Mouse (Mus musculus): ENCODE data around the gene Fth1. TPM values are rescaled to one million over a fixed set of nuclear protein-coding genes. Genes with fewer than 3 reads are reported as not detected.

The Fth1 gene
- polyA plus RNA-seq, 1 experiment from 2014 or later, result 1,356 TPM

- no peak overlapping the region for H3K27ac ChIP-seq
- WGBS, result 95% methylated on average over 6 of the region's 6 CpGs
Measured at GRCm38 (mm10) chr19:9985190-9985899, 4.9 kb downstream of the Fth1 start.

GRCm38 (mm10) chr19:9985900-9986421 is 5.6 kb downstream of the Fth1 start:
- no peak overlapping the region for H3K27ac ChIP-seq
- H3K9ac ChIP-seq (replicated peaks), result no peak overlapping the region
- H3K27me3 ChIP-seq, result no peaks in the 10 kb centered on the region
- H3K4me3 ChIP-seq (replicated peaks), result no peak overlapping the region
- H3K36me3 ChIP-seq, result peaks cover 22% of the 10 kb centered on the region
- peaks cover 23% of the 10 kb centered on the region for H3K4me1 ChIP-seq (replicated peaks)
- 95% methylated on average over 2 of the region's 2 CpGs for whole genome bisulfite sequencing
- ATAC-seq, result no peak
- H3K9me3 ChIP-seq, result no peaks in the 10 kb centered on the region
- H3K4me2 ChIP-seq (replicated peaks), result no peak overlapping the region

More at GRCm38 (mm10) chr19:9985190-9985899, 4.9 kb downstream of the Fth1 start:
- no peak overlapping the region for H3K4me3 ChIP-seq (replicated peaks)
- no peak overlapping the region for H3K9ac ChIP-seq (replicated peaks)
- ATAC-seq, result no peak
- H3K4me2 ChIP-seq (replicated peaks), result no peak overlapping the region
- H3K4me1 ChIP-seq (replicated peaks), result peaks cover 23% of the 10 kb centered on the region
- no peaks in the 10 kb centered on the region for H3K27me3 ChIP-seq
- H3K36me3 ChIP-seq, result peaks cover 22% of the 10 kb centered on the region
- H3K9me3 ChIP-seq, result no peaks in the 10 kb centered on the region

GRCm38 (mm10) chr19:9987192-9987591 is 6.8 kb downstream of the Fth1 start:
- Histone ChIP-seq H3K9ac (replicated peaks) (no peak overlapping the region), H3K4me3 (replicated peaks) (no peak overlapping the region), H3K36me3 (peaks cover 22% of the 10 kb centered on the region), H3K4me2 (replicated peaks) (no peak overlapping the region), H3K4me1 (replicated peaks) (peaks cover 13% of the 10 kb centered on the region), H3K9me3 (no peaks in the 10 kb centered on the region), H3K27me3 (no peaks in the 10 kb centered on the region), H3K27ac (no peak overlapping the region)
- no peak for ATAC-seq
- 63% methylated on average over 6 of the region's 6 CpGs for WGBS

- no peaks in the 10 kb centered on the region for H3K27me3 ChIP-seq
- ATAC-seq, result no peak
- no peak overlapping the region for H3K4me2 ChIP-seq (replicated peaks)
- H3K9ac ChIP-seq (replicated peaks), result no peak overlapping the region
- H3K4me3 ChIP-seq (replicated peaks), result no peak overlapping the region
- peaks cover 22% of the 10 kb centered on the region for H3K36me3 ChIP-seq
- no peak overlapping the region for H3K27ac ChIP-seq
- H3K4me1 ChIP-seq (replicated peaks), result peaks cover 13% of the 10 kb centered on the region
- H3K9me3 ChIP-seq, result no peaks in the 10 kb centered on the region
Measured at GRCm38 (mm10) chr19:9987593-9987992, 7.2 kb downstream of the Fth1 start.

GRCm38 (mm10) chr19:9989171-9989883 is 8.9 kb downstream of the Fth1 start:
- peaks cover 9% of the 10 kb centered on the region for H3K4me1 ChIP-seq (replicated peaks)
- no peak overlapping the region for H3K4me2 ChIP-seq (replicated peaks)
- H3K36me3 ChIP-seq, result peaks cover 17% of the 10 kb centered on the region
- no peak for ATAC-seq
- H3K27ac ChIP-seq, result no peak overlapping the region
- no peaks in the 10 kb centered on the region for H3K27me3 ChIP-seq
- WGBS, result 67% methylated on average over 17 of the region's 17 CpGs
- H3K9me3 ChIP-seq, result no peaks in the 10 kb centered on the region
- H3K4me3 ChIP-seq (replicated peaks), result no peak overlapping the region
- H3K9ac ChIP-seq (replicated peaks), result no peak overlapping the region

- peaks cover 7% of the 10 kb centered on the region for H3K4me1 ChIP-seq (replicated peaks)
- no peak overlapping the region for H3K4me3 ChIP-seq (replicated peaks)
- no peak overlapping the region for H3K27ac ChIP-seq
- peaks cover 12% of the 10 kb centered on the region for H3K36me3 ChIP-seq
- no peaks in the 10 kb centered on the region for H3K9me3 ChIP-seq
- no peak overlapping the region for H3K9ac ChIP-seq (replicated peaks)
- no peak for ATAC-seq
- H3K27me3 ChIP-seq, result no peaks in the 10 kb centered on the region
- H3K4me2 ChIP-seq (replicated peaks), result no peak overlapping the region
Measured at GRCm38 (mm10) chr19:9989884-9990256, 9.5 kb downstream of the Fth1 start.

GRCm38 (mm10) chr19:9991304-9991703 is 10.9 kb downstream of the Fth1 start:
- 0 out of 2 replicates have a peak, but pooled peaks have one; percentile 22 for ATAC-seq

GRCm38 (mm10) chr19:9992011-9992958 is 11.9 kb downstream of the Fth1 start:
- ATAC-seq, result peak; percentile 76
- WGBS, result 46% methylated on average over 26 of the region's 26 CpGs
- Histone ChIP-seq H3K36me3 (no peaks in the 10 kb centered on the region), H3K9me3 (no peaks in the 10 kb centered on the region), H3K4me2 (replicated peaks) (peak overlapping the region; percentile 53), H3K4me3 (replicated peaks) (peak overlapping the region; percentile 30), H3K27ac (no peak overlapping the region), H3K9ac (replicated peaks) (peak overlapping the region; percentile 44), H3K4me1 (replicated peaks) (peaks cover 7% of the 10 kb centered on the region), H3K27me3 (no peaks in the 10 kb centered on the region)

More at GRCm38 (mm10) chr19:9991304-9991703, 10.9 kb downstream of the Fth1 start:
- Histone ChIP-seq H3K4me2 (replicated peaks) (no peak overlapping the region), H3K9me3 (no peaks in the 10 kb centered on the region), H3K36me3 (no peaks in the 10 kb centered on the region; the same call in 1 of the 2 replicates), H3K27me3 (no peaks in the 10 kb centered on the region), H3K4me1 (replicated peaks) (peaks cover 7% of the 10 kb centered on the region), H3K4me3 (replicated peaks) (no peak overlapping the region), H3K27ac (no peak overlapping the region), H3K9ac (replicated peaks) (no peak overlapping the region)
- WGBS, result 14% methylated on average over 5 of the region's 5 CpGs

GRCm38 (mm10) chr19:9993036-9993656 is 12.7 kb downstream of the Fth1 start:
- Histone ChIP-seq H3K27ac (no peak overlapping the region), H3K9me3 (no peaks in the 10 kb centered on the region), H3K4me2 (replicated peaks) (peak overlapping the region; percentile 53), H3K4me1 (replicated peaks) (peaks cover 7% of the 10 kb centered on the region), H3K36me3 (no peaks in the 10 kb centered on the region), H3K4me3 (replicated peaks) (peak overlapping the region; percentile 30), H3K9ac (replicated peaks) (peak overlapping the region; percentile 44), H3K27me3 (no peaks in the 10 kb centered on the region)
- ATAC-seq, result peak; percentile 91
- WGBS, result 3% methylated on average over 17 of the region's 17 CpGs

GRCm38 (mm10) chr19:9997204-9998062 is 17.0 kb downstream of the Fth1 start:
- H3K4me3 ChIP-seq (replicated peaks), result no peak overlapping the region
- no peak overlapping the region for H3K4me2 ChIP-seq (replicated peaks)
- H3K4me1 ChIP-seq (replicated peaks), result peaks cover 7% of the 10 kb centered on the region
- H3K27ac ChIP-seq, result no peak overlapping the region
- no peak for ATAC-seq
- WGBS, result 72% methylated on average over 12 of the region's 12 CpGs
- H3K9ac ChIP-seq (replicated peaks), result no peak overlapping the region
- H3K9me3 ChIP-seq, result no peaks in the 10 kb centered on the region
- H3K36me3 ChIP-seq, result no peaks in the 10 kb centered on the region
- H3K27me3 ChIP-seq, result no peaks in the 10 kb centered on the region

- Histone ChIP-seq H3K4me3 (replicated peaks) (no peak overlapping the region), H3K9ac (replicated peaks) (no peak overlapping the region), H3K27ac (no peak overlapping the region), H3K9me3 (no peaks in the 10 kb centered on the region), H3K27me3 (no peaks in the 10 kb centered on the region), H3K4me1 (replicated peaks) (peaks cover 5% of the 10 kb centered on the region), H3K36me3 (no peaks in the 10 kb centered on the region), H3K4me2 (replicated peaks) (no peak overlapping the region)
- WGBS, result 84% methylated on average over 2 of the region's 2 CpGs
- ATAC-seq, result no peak
Measured at GRCm38 (mm10) chr19:9998063-9998416, 17.6 kb downstream of the Fth1 start.
